Mouse (Mus musculus): Measurements from ENCODE around the gene Pla1a.

DNA sequence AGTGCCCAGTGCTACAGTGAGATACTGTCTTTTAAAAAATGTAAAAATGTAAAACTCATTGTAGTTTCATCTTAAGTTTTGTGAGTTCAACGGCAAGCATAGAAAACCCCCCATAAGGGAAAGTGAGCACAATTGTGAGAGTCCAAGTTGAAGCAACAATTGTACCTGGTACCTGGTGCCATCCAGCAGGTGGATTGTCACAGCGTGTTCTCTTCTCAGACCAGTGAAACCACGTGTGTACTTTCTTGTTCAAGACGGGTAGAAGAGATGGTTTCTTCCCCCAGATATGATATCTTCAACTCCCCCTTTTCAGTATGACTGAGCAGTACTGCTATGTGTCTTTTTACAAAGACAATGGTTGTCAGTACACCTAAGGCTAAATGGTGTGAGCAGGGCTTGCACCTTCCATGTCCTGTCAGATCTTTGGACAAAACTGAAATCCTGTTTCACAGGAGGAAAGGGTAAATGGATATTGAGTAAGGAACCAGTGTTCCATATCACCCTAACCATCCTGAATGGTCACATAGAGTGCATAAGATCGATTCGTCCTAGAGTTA lies 74.6 kb downstream of the Pla1a start:
- TF ChIP-seq CTCF (IDR thresholded peaks at IDR 0.05; ENCODE audit: low read depth, low read length): no peak
- TF ChIP-seq POLR2A (IDR thresholded peaks at IDR 0.05; ENCODE audit: extremely low read depth, insufficient read depth, low read length): no peak

All from liver, adult 2 months (tissue).